Comparison of ENCODE assay signal across 1 mouse cellular context in genomic region chr5:142400981-142401640, GRCm38 (mm10).
TF ChIP-seq lines count a peak whose summit lies in the region.

Gene Foxk1 (plus strand): TSS chr5:142401497.

TF ChIP-seq in CH12.LX, 34 proteins besides CTCF, POLR2A, EP300 and RAD21 (continued from another document):
- TF ChIP-seq JUN (IDR thresholded peaks at IDR 0.05; ENCODE audit: insufficient read depth, low read depth, low read length) (no peak), MXI1 (IDR thresholded peaks at IDR 0.05; ENCODE audit: low read depth, low read length) (peak; percentile 81; the same call in 1 of the 2 replicates), MAFK (IDR thresholded peaks at IDR 0.05; ENCODE audit: insufficient replicate concordance, low read length) (no peak), JUND (conservative IDR thresholded peaks at IDR 0.05; ENCODE audit: low read depth, low read length) (no peak)
